Mouse (Mus musculus) cortical plate, adult 2 months (tissue): Measurements from ENCODE around the gene 1700010I14Rik.

Experiments
- CTCF ChIP-seq: fragments of 200-500 bp; IDR thresholded peaks from 2 replicates; pipeline ENCODE4 v1.5.1; 2011; ENCODE audit warnings: mild to moderate bottlenecking, control low read depth, low read length; ENCODE audit not compliant: insufficient read depth; ENCODE audit errors: extremely low read depth
- POLR2A ChIP-seq: fragments of 200-500 bp; IDR thresholded peaks from 2 replicates; pipeline ENCODE4 v1.6.1; 2011; ENCODE audit warnings: mild to moderate bottlenecking, low read length, control low read depth; ENCODE audit not compliant: insufficient read depth; ENCODE audit errors: extremely low read depth

DNA sequence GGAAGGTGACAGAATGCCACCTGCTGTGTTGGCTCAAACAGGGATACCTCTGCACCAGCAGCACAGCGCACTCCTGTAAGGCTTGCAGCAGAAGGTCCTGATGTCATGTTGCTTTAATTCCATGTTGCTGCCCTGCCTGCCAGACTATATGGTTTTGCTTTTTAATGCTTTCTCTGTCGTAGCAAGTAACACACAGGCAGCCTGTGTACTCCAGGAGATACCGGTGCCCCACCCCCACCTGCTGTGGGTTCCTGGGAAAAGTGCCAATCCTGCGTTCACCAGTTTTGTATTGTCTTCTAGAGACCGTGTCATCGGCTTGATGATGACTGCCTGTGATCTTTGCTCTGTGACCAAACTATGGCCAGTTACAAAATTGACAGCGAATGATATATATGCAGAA lies 13.7 kb upstream of the 1700010I14Rik start:
- no peak for TF ChIP-seq POLR2A
- no peak for TF ChIP-seq CTCF
